Mouse (Mus musculus): Measurements from ENCODE around the gene Cryzl1. TPM values are rescaled to one million over a fixed set of nuclear protein-coding genes. Genes with fewer than 3 reads are reported as not detected.

Gene Cryzl1
- polyA plus RNA-seq, 1 experiment from 2014 or later: 71.7 TPM

GRCm38 (mm10) chr16:91716927-91717349 lies 11.8 kb downstream of the Cryzl1 start:
- no peaks in the 10 kb centered on the region for H3K4me1 ChIP-seq (ENCODE audit: control insufficient read depth, insufficient read depth, low read length)
- H3K36me3 ChIP-seq (ENCODE audit: control insufficient read depth, insufficient read depth, low read length): peaks cover 13% of the 10 kb centered on the region
- ATAC-seq (ENCODE audit: insufficient number of reproducible peaks, low FRiP score, low TSS enrichment, low read depth) (no peak), DNase-seq (ENCODE audit: low spot score) (no peak)
- no peak overlapping the region for H3K27ac ChIP-seq (replicated peaks; ENCODE audit: low read depth, low read length)
- no peak overlapping the region for H3K9ac ChIP-seq (ENCODE audit: low read length)
- no peaks in the 10 kb centered on the region for H3K27me3 ChIP-seq (ENCODE audit: control insufficient read depth, insufficient read depth, low read length)
- no peaks in the 10 kb centered on the region for H3K9me3 ChIP-seq (ENCODE audit: control insufficient read depth, low read length)
- WGBS: 86% methylated on average over 11 of the region's 11 CpGs
- no peak overlapping the region for H3K4me3 ChIP-seq (ENCODE audit: low read depth, low read length)
- H3K4me2 ChIP-seq (ENCODE audit: low read depth, severe bottlenecking): no peak overlapping the region

- Histone ChIP-seq H3K4me3 (ENCODE audit: low read depth, low read length) (no peak overlapping the region), H3K4me1 (ENCODE audit: control insufficient read depth, insufficient read depth, low read length) (no peaks in the 10 kb centered on the region), H3K9me3 (ENCODE audit: control insufficient read depth, low read length) (no peaks in the 10 kb centered on the region), H3K9ac (ENCODE audit: low read length) (no peak overlapping the region), H3K27me3 (ENCODE audit: control insufficient read depth, insufficient read depth, low read length) (no peaks in the 10 kb centered on the region), H3K36me3 (ENCODE audit: control insufficient read depth, insufficient read depth, low read length) (0 out of 2 replicates have a peak, but pooled peaks cover 7% of the 10 kb centered on the region), H3K4me2 (ENCODE audit: low read depth, severe bottlenecking) (no peak overlapping the region), H3K27ac (replicated peaks; ENCODE audit: low read depth, low read length) (no peak overlapping the region)
- WGBS: 86% methylated on average over 7 of the region's 7 CpGs
- DNase-seq (ENCODE audit: low spot score): no peak
- ATAC-seq (ENCODE audit: insufficient number of reproducible peaks, low FRiP score, low TSS enrichment, low read depth): no peak
These were observed 18.5 kb downstream of the Cryzl1 start for GRCm38 (mm10) chr16:91710241-91710640.

GRCm38 (mm10) chr16:91704603-91705340 lies 24.0 kb downstream of the Cryzl1 start:
- Histone ChIP-seq H3K4me3 (ENCODE audit: low read depth, low read length) (no peak overlapping the region), H3K36me3 (ENCODE audit: control insufficient read depth, insufficient read depth, low read length) (0 out of 2 replicates have a peak, but pooled peaks cover 3% of the 10 kb centered on the region), H3K4me2 (ENCODE audit: low read depth, severe bottlenecking) (no peak overlapping the region), H3K9me3 (ENCODE audit: control insufficient read depth, low read length) (no peaks in the 10 kb centered on the region), H3K4me1 (ENCODE audit: control insufficient read depth, insufficient read depth, low read length) (no peaks in the 10 kb centered on the region), H3K27ac (replicated peaks; ENCODE audit: low read depth, low read length) (no peak overlapping the region), H3K27me3 (ENCODE audit: control insufficient read depth, insufficient read depth, low read length) (no peaks in the 10 kb centered on the region), H3K9ac (ENCODE audit: low read length) (no peak overlapping the region)
- WGBS: 86% methylated on average over 14 of the region's 14 CpGs
- ATAC-seq (ENCODE audit: insufficient number of reproducible peaks, low FRiP score, low TSS enrichment, low read depth) (no peak), DNase-seq (ENCODE audit: low spot score) (no peak)

- Histone ChIP-seq H3K4me2 (ENCODE audit: low read depth, severe bottlenecking) (no peak overlapping the region), H3K9me3 (ENCODE audit: control insufficient read depth, low read length) (no peaks in the 10 kb centered on the region), H3K4me3 (ENCODE audit: low read depth, low read length) (no peak overlapping the region), H3K27ac (replicated peaks; ENCODE audit: low read depth, low read length) (no peak overlapping the region), H3K36me3 (ENCODE audit: control insufficient read depth, insufficient read depth, low read length) (peaks cover 6% of the 10 kb centered on the region; the same call in 1 of the 2 replicates), H3K4me1 (ENCODE audit: control insufficient read depth, insufficient read depth, low read length) (no peaks in the 10 kb centered on the region), H3K27me3 (ENCODE audit: control insufficient read depth, insufficient read depth, low read length) (no peaks in the 10 kb centered on the region), H3K9ac (ENCODE audit: low read length) (no peak overlapping the region)
- ATAC-seq (ENCODE audit: insufficient number of reproducible peaks, low FRiP score, low TSS enrichment, low read depth) (no peak), DNase-seq (ENCODE audit: low spot score) (no peak)
- WGBS: 60% methylated on average over 3 of the region's 3 CpGs
These were observed 26.0 kb downstream of the Cryzl1 start for GRCm38 (mm10) chr16:91702771-91703188.

- H3K4me1 ChIP-seq (ENCODE audit: control insufficient read depth, insufficient read depth, low read length): no peaks in the 10 kb centered on the region
- DNase-seq (ENCODE audit: low spot score) (no peak), ATAC-seq (ENCODE audit: insufficient number of reproducible peaks, low FRiP score, low TSS enrichment, low read depth) (no peak)
- H3K36me3 ChIP-seq (ENCODE audit: control insufficient read depth, insufficient read depth, low read length): peaks cover 6% of the 10 kb centered on the region; the same call in 1 of the 2 replicates
- H3K4me3 ChIP-seq (ENCODE audit: low read depth, low read length): no peak overlapping the region
- no peak overlapping the region for H3K4me2 ChIP-seq (ENCODE audit: low read depth, severe bottlenecking)
- H3K27ac ChIP-seq (replicated peaks; ENCODE audit: low read depth, low read length): no peak overlapping the region
- H3K9ac ChIP-seq (ENCODE audit: low read length): no peak overlapping the region
- H3K9me3 ChIP-seq (ENCODE audit: control insufficient read depth, low read length): no peaks in the 10 kb centered on the region
- WGBS: 73% methylated on average over 13 of the region's 13 CpGs
- no peaks in the 10 kb centered on the region for H3K27me3 ChIP-seq (ENCODE audit: control insufficient read depth, insufficient read depth, low read length)
These were observed 26.9 kb downstream of the Cryzl1 start for GRCm38 (mm10) chr16:91701908-91702307.

- H3K4me2 ChIP-seq (ENCODE audit: low read depth, severe bottlenecking): no peak overlapping the region
- ATAC-seq (ENCODE audit: insufficient number of reproducible peaks, low FRiP score, low TSS enrichment, low read depth) (no peak), DNase-seq (ENCODE audit: low spot score) (no peak)
- H3K36me3 ChIP-seq (ENCODE audit: control insufficient read depth, insufficient read depth, low read length): peaks cover 6% of the 10 kb centered on the region; the same call in 1 of the 2 replicates
- H3K4me1 ChIP-seq (ENCODE audit: control insufficient read depth, insufficient read depth, low read length): no peaks in the 10 kb centered on the region
- no peak overlapping the region for H3K9ac ChIP-seq (ENCODE audit: low read length)
- H3K27ac ChIP-seq (replicated peaks; ENCODE audit: low read depth, low read length): no peak overlapping the region
- H3K27me3 ChIP-seq (ENCODE audit: control insufficient read depth, insufficient read depth, low read length): no peaks in the 10 kb centered on the region
- 85% methylated on average over 1 of the region's 1 CpGs for WGBS
- no peaks in the 10 kb centered on the region for H3K9me3 ChIP-seq (ENCODE audit: control insufficient read depth, low read length)
- no peak overlapping the region for H3K4me3 ChIP-seq (ENCODE audit: low read depth, low read length)
These were observed 29.8 kb downstream of the Cryzl1 start for GRCm38 (mm10) chr16:91698995-91699394.

- Histone ChIP-seq H3K36me3 (ENCODE audit: control insufficient read depth, insufficient read depth, low read length) (peaks cover 2% of the 10 kb centered on the region; the same call in 1 of the 2 replicates), H3K27ac (replicated peaks; ENCODE audit: low read depth, low read length) (no peak overlapping the region), H3K9ac (ENCODE audit: low read length) (no peak overlapping the region), H3K4me3 (ENCODE audit: low read depth, low read length) (no peak overlapping the region), H3K4me1 (ENCODE audit: control insufficient read depth, insufficient read depth, low read length) (no peaks in the 10 kb centered on the region), H3K4me2 (ENCODE audit: low read depth, severe bottlenecking) (no peak overlapping the region), H3K9me3 (ENCODE audit: control insufficient read depth, low read length) (no peaks in the 10 kb centered on the region), H3K27me3 (ENCODE audit: control insufficient read depth, insufficient read depth, low read length) (no peaks in the 10 kb centered on the region)
- no peak for DNase-seq (ENCODE audit: low spot score)
- 52% methylated on average over 8 of the region's 8 CpGs for WGBS
- ATAC-seq (ENCODE audit: insufficient number of reproducible peaks, low FRiP score, low TSS enrichment, low read depth): no peak
These were observed 33.5 kb downstream of the Cryzl1 start for GRCm38 (mm10) chr16:91695108-91695755.

- H3K27me3 ChIP-seq (ENCODE audit: control insufficient read depth, insufficient read depth, low read length): no peaks in the 10 kb centered on the region
- ATAC-seq (ENCODE audit: insufficient number of reproducible peaks, low FRiP score, low TSS enrichment, low read depth) (peak; percentile 80), DNase-seq (ENCODE audit: low spot score) (peak; percentile 91)
- no peak overlapping the region for H3K9ac ChIP-seq (ENCODE audit: low read length)
- H3K4me3 ChIP-seq (ENCODE audit: low read depth, low read length): no peak overlapping the region
- H3K36me3 ChIP-seq (ENCODE audit: control insufficient read depth, insufficient read depth, low read length): peaks cover 2% of the 10 kb centered on the region; the same call in 1 of the 2 replicates
- 33% methylated on average over 14 of the region's 14 CpGs for WGBS
- H3K4me1 ChIP-seq (ENCODE audit: control insufficient read depth, insufficient read depth, low read length): no peaks in the 10 kb centered on the region
- H3K9me3 ChIP-seq (ENCODE audit: control insufficient read depth, low read length): no peaks in the 10 kb centered on the region
- H3K4me2 ChIP-seq (ENCODE audit: low read depth, severe bottlenecking): no peak overlapping the region
- no peak overlapping the region for H3K27ac ChIP-seq (replicated peaks; ENCODE audit: low read depth, low read length)
These were observed 34.2 kb downstream of the Cryzl1 start for GRCm38 (mm10) chr16:91694455-91695084.

All from limb, embryonic 11.5 days (tissue).